Mouse (Mus musculus): ENCODE measurements around the gene Plekhd1. TPM values are rescaled to one million over a fixed set of nuclear protein-coding genes. Genes with fewer than 3 reads are reported as not detected.

Gene Plekhd1
- polyA plus RNA-seq, 1 experiment from 2014 or later: not detected

GRCm38 (mm10) chr12:80746031-80746813, 53.8 kb downstream of the Plekhd1 start:
- no peaks in the 10 kb centered on the region for H3K4me1 ChIP-seq (ENCODE audit: control insufficient read depth, insufficient read depth, low read length)
- DNase-seq (ENCODE audit: low spot score): no peak
- no peak overlapping the region for H3K4me3 ChIP-seq (ENCODE audit: low read depth, low read length)
- no peak overlapping the region for H3K9ac ChIP-seq (ENCODE audit: low read length)
- H3K9me3 ChIP-seq (ENCODE audit: control insufficient read depth, low read length): no peaks in the 10 kb centered on the region
- no peak overlapping the region for H3K27ac ChIP-seq (replicated peaks; ENCODE audit: low read depth, low read length)
- no peak overlapping the region for H3K4me2 ChIP-seq (ENCODE audit: low read depth, severe bottlenecking)
- 64% methylated on average over 8 of the region's 8 CpGs for WGBS
- H3K36me3 ChIP-seq (ENCODE audit: control insufficient read depth, insufficient read depth, low read length): no peaks in the 10 kb centered on the region
- ATAC-seq (ENCODE audit: insufficient number of reproducible peaks, low FRiP score, low TSS enrichment, low read depth): no peak
- H3K27me3 ChIP-seq (ENCODE audit: control insufficient read depth, insufficient read depth, low read length): no peaks in the 10 kb centered on the region

DNA sequence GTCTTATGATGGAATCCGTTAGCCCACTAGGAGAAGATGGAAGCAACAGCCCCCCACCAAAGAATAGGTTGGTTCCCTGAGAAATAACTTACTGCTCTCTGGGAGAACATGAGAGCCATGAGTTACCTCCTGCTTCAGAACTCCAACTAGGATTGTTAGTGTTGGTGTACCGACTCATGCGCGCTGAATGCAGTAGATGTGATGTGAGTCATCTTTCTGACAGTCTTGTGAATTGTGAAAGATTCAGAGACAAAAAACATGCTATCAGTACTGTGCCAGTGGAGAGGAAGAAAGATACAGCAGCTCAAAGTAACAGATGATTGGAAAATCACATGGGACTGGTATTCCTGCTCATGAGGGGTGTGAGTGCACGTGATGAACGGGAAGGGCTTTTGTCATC, 59.2 kb downstream of the Plekhd1 start:
- Histone ChIP-seq H3K9ac (ENCODE audit: low read length) (no peak overlapping the region), H3K4me1 (ENCODE audit: control insufficient read depth, insufficient read depth, low read length) (no peaks in the 10 kb centered on the region), H3K36me3 (ENCODE audit: control insufficient read depth, insufficient read depth, low read length) (no peaks in the 10 kb centered on the region), H3K27me3 (ENCODE audit: control insufficient read depth, insufficient read depth, low read length) (peaks cover 9% of the 10 kb centered on the region), H3K4me2 (ENCODE audit: low read depth, severe bottlenecking) (no peak overlapping the region), H3K9me3 (ENCODE audit: control insufficient read depth, low read length) (no peaks in the 10 kb centered on the region), H3K4me3 (ENCODE audit: low read depth, low read length) (no peak overlapping the region), H3K27ac (replicated peaks; ENCODE audit: low read depth, low read length) (no peak overlapping the region)
- no peak for DNase-seq (ENCODE audit: low spot score)
- 87% methylated on average over 6 of the region's 6 CpGs for WGBS
- ATAC-seq (ENCODE audit: insufficient number of reproducible peaks, low FRiP score, low TSS enrichment, low read depth): no peak

DNA sequence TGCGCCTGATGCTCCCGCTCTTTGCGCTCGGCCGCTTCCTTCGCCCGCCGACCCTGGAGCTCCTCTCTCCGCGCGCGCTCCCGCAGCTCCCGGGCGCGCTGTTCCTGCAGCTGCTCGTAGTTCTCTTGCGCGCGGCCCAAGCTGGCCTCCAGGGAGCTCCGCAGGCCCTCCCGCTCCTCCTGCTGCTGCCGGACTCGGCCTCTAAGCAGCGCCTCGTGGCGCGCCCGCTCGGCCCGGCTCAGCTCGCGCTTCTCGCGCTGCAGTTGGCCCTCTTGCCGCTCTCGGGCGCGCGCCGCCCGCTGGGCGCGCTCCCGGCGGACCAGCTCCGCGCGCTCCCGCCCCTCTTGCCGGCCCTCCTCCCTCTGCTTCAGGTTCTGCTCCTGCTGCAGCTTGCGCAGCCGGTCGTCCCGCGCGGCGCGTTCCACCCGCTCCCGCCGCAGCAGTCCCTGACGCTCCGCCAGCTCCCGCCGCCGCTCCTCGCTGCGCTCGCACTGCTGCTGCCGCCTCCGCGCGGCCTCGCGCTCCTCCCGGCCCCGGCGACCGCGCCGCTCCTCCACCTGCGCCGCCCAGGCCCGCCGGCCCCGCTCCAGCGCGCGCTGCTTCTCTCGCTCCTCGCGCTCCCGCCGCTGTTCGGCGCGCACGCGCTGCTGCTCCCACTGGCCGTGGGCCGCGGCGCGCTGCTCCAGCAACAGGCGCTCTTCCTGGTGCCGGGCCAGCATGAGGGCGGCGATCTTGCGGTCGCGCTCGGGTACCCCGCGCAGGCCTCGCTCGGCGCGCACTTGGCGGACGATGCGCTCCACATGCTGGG, 65.6 kb downstream of the Plekhd1 start:
- Histone ChIP-seq H3K27me3 (ENCODE audit: control insufficient read depth, insufficient read depth, low read length) (peaks cover 47% of the 10 kb centered on the region), H3K4me1 (ENCODE audit: control insufficient read depth, insufficient read depth, low read length) (peaks cover 9% of the 10 kb centered on the region), H3K4me2 (ENCODE audit: low read depth, severe bottlenecking) (peak overlapping the region; percentile 97), H3K9ac (ENCODE audit: low read length) (peak overlapping the region; percentile 47), H3K27ac (replicated peaks; ENCODE audit: low read depth, low read length) (no peak overlapping the region), H3K9me3 (ENCODE audit: control insufficient read depth, low read length) (no peaks in the 10 kb centered on the region), H3K36me3 (ENCODE audit: control insufficient read depth, insufficient read depth, low read length) (no peaks in the 10 kb centered on the region), H3K4me3 (ENCODE audit: low read depth, low read length) (peak overlapping the region; percentile 40)
- DNase-seq (ENCODE audit: low spot score) (peak; percentile 81), ATAC-seq (ENCODE audit: insufficient number of reproducible peaks, low FRiP score, low TSS enrichment, low read depth) (peak; percentile 75)
- under 1% methylated on average over 112 of the region's 122 CpGs for WGBS

- ATAC-seq (ENCODE audit: insufficient number of reproducible peaks, low FRiP score, low TSS enrichment, low read depth) (no peak), DNase-seq (ENCODE audit: low spot score) (peak; percentile 76)
- no peak overlapping the region for H3K27ac ChIP-seq (replicated peaks; ENCODE audit: low read depth, low read length)
- peak overlapping the region; percentile 97 for H3K4me2 ChIP-seq (ENCODE audit: low read depth, severe bottlenecking)
- H3K36me3 ChIP-seq (ENCODE audit: control insufficient read depth, insufficient read depth, low read length): no peaks in the 10 kb centered on the region
- H3K4me1 ChIP-seq (ENCODE audit: control insufficient read depth, insufficient read depth, low read length): peaks cover 9% of the 10 kb centered on the region
- peaks cover 47% of the 10 kb centered on the region for H3K27me3 ChIP-seq (ENCODE audit: control insufficient read depth, insufficient read depth, low read length)
- H3K4me3 ChIP-seq (ENCODE audit: low read depth, low read length): peak overlapping the region; percentile 40
- H3K9ac ChIP-seq (ENCODE audit: low read length): no peak overlapping the region; the same call in none of the 2 replicates
- H3K9me3 ChIP-seq (ENCODE audit: control insufficient read depth, low read length): no peaks in the 10 kb centered on the region
- WGBS: 3% methylated on average over 86 of the region's 92 CpGs
These were observed 66.4 kb downstream of the Plekhd1 start for GRCm38 (mm10) chr12:80758559-80759386.

GRCm38 (mm10) chr12:80759387-80759712, 67.0 kb downstream of the Plekhd1 start:
- ATAC-seq (ENCODE audit: insufficient number of reproducible peaks, low FRiP score, low TSS enrichment, low read depth): no peak
- H3K36me3 ChIP-seq (ENCODE audit: control insufficient read depth, insufficient read depth, low read length): no peaks in the 10 kb centered on the region
- DNase-seq (ENCODE audit: low spot score): no peak
- peaks cover 9% of the 10 kb centered on the region for H3K4me1 ChIP-seq (ENCODE audit: control insufficient read depth, insufficient read depth, low read length)
- H3K4me3 ChIP-seq (ENCODE audit: low read depth, low read length): peak overlapping the region; percentile 40
- peak overlapping the region; percentile 97; the same call in 1 of the 2 replicates for H3K4me2 ChIP-seq (ENCODE audit: low read depth, severe bottlenecking)
- H3K9ac ChIP-seq (ENCODE audit: low read length): no peak overlapping the region
- H3K27ac ChIP-seq (replicated peaks; ENCODE audit: low read depth, low read length): no peak overlapping the region
- peaks cover 47% of the 10 kb centered on the region for H3K27me3 ChIP-seq (ENCODE audit: control insufficient read depth, insufficient read depth, low read length)
- WGBS: 7% methylated on average over 13 of the region's 13 CpGs
- H3K9me3 ChIP-seq (ENCODE audit: control insufficient read depth, low read length): no peaks in the 10 kb centered on the region

DNA sequence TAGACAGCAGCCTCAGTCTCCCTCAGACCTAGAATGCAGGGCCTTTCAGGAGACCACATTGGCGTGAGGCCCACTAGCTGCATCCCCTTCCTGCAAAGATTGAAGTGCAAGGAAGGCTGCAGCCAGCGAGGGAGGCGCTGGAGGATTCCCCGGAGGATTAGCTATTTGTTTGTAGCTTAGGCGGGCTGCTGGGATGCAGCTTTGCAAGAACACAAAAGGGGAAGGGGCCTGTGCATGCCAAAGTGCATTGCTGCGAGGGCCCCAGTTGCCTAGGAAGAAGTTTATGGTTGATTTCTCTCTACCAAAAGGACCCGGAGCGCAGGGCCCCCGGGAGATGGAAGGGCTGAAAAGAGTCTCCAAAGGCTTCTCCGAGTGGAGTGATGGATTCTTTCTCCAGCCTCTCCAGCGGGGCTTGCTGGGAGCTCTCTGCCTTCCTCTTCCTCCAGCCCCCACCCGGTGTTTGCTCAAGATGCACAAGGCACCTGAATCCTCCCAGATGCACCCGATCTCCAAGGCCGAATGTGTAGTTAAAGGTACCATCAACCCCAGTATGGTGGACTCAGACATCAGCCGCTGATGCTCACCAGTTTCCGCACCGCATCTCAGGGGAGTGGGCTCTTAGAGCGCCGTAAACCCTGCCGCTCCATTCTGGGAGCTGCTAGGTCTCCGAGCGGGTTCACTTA, 67.5 kb downstream of the Plekhd1 start:
- no peaks in the 10 kb centered on the region for H3K9me3 ChIP-seq (ENCODE audit: control insufficient read depth, low read length)
- H3K27me3 ChIP-seq (ENCODE audit: control insufficient read depth, insufficient read depth, low read length): peaks cover 47% of the 10 kb centered on the region
- H3K36me3 ChIP-seq (ENCODE audit: control insufficient read depth, insufficient read depth, low read length): no peaks in the 10 kb centered on the region
- peak overlapping the region; percentile 41 for H3K4me3 ChIP-seq (ENCODE audit: low read depth, low read length)
- H3K27ac ChIP-seq (replicated peaks; ENCODE audit: low read depth, low read length): no peak overlapping the region
- peak; percentile 50 for DNase-seq (ENCODE audit: low spot score)
- peak overlapping the region; percentile 24 for H3K9ac ChIP-seq (ENCODE audit: low read length)
- ATAC-seq (ENCODE audit: insufficient number of reproducible peaks, low FRiP score, low TSS enrichment, low read depth): no peak
- peak overlapping the region; percentile 97 for H3K4me2 ChIP-seq (ENCODE audit: low read depth, severe bottlenecking)
- WGBS: 2% methylated on average over 22 of the region's 22 CpGs
- H3K4me1 ChIP-seq (ENCODE audit: control insufficient read depth, insufficient read depth, low read length): peaks cover 9% of the 10 kb centered on the region

- Histone ChIP-seq H3K27me3 (ENCODE audit: control insufficient read depth, insufficient read depth, low read length) (peaks cover 47% of the 10 kb centered on the region), H3K4me2 (ENCODE audit: low read depth, severe bottlenecking) (peak within 1 kb of the TSS; percentile 97), H3K4me3 (ENCODE audit: low read depth, low read length) (peak within 1 kb of the TSS; percentile 41), H3K36me3 (ENCODE audit: control insufficient read depth, insufficient read depth, low read length) (no peaks in the 10 kb centered on the region), H3K27ac (replicated peaks; ENCODE audit: low read depth, low read length) (no peak within 1 kb of the TSS), H3K9me3 (ENCODE audit: control insufficient read depth, low read length) (no peaks in the 10 kb centered on the region), H3K4me1 (ENCODE audit: control insufficient read depth, insufficient read depth, low read length) (peaks cover 9% of the 10 kb centered on the region), H3K9ac (ENCODE audit: low read length) (peak within 1 kb of the TSS; percentile 24)
- DNase-seq (ENCODE audit: low spot score): peak; percentile 88
- no peak; the same call in 1 of the 2 replicates for ATAC-seq (ENCODE audit: insufficient number of reproducible peaks, low FRiP score, low TSS enrichment, low read depth)
- under 1% methylated on average over 24 of the region's 24 CpGs for WGBS
These were observed 68.0 kb downstream of the Plekhd1 start, which contains the start of gene Ccdc177 for GRCm38 (mm10) chr12:80760396-80760801. TSS of gene Ccdc177 (minus strand) at chr12:80760687.
